ENCODE assay signal across 16 mouse cellular contexts in genomic region chr2:79284206-79284605, GRCm38 (mm10).
"Had no signal": no experiment of that assay in that cellular context is flagged by ENCODE, and none has a peak within 500 bp of the region (broad histone marks: within the 10 kb centered on the region; RNA-seq: fewer than 3 reads in every experiment).

No protein-coding gene starts in this region.

- H3K4me2 ChIP-seq: neural tube, embryonic 13.5 days; neural tube, embryonic 15.5 days; stomach, embryonic 15.5 days had no signal

- H3K4me1 ChIP-seq: neural tube, embryonic 13.5 days; neural tube, embryonic 15.5 days; stomach, embryonic 15.5 days had no signal

- H3K9ac ChIP-seq: neural tube, embryonic 13.5 days; neural tube, embryonic 15.5 days; stomach, embryonic 15.5 days had no signal

- H3K4me3 ChIP-seq: neural tube, embryonic 13.5 days; neural tube, embryonic 15.5 days; stomach, embryonic 15.5 days had no signal

- H3K27ac ChIP-seq: neural tube, embryonic 13.5 days; neural tube, embryonic 15.5 days; stomach, embryonic 15.5 days; stomach, postnatal 0 days had no signal

- H3K27me3 ChIP-seq: neural tube, embryonic 13.5 days; neural tube, embryonic 15.5 days; stomach, embryonic 15.5 days had no signal

- DNase-seq: retina, postnatal 1 day; right cerebral cortex, adult 18-20 months; right cerebral cortex, postnatal 14 days; right cerebral cortex, postnatal 25 days; right cerebral cortex, postnatal 4 days; spleen, adult 18-20 months; thymus, adult 18-20 months; thymus, adult 2 months; thymus, postnatal 14 days; thymus, postnatal 25 days; thymus, postnatal 36 days; thymus, postnatal 4 days had no signal

- H3K9me3 ChIP-seq: neural tube, embryonic 13.5 days; neural tube, embryonic 15.5 days; stomach, embryonic 15.5 days had no signal

- H3K36me3 ChIP-seq: neural tube, embryonic 13.5 days; neural tube, embryonic 15.5 days; stomach, embryonic 15.5 days had no signal
